ENCODE assay signal across 15 mouse cellular contexts in genomic region chr7:70431712-70432111, GRCm38 (mm10).
"Had no signal": no experiment of that assay in that cellular context is flagged by ENCODE, and none has a peak within 500 bp of the region (broad histone marks: within the 10 kb centered on the region; RNA-seq: fewer than 3 reads in every experiment).

No protein-coding gene starts in this region.

- H3K9ac ChIP-seq: midbrain, embryonic 13.5 days; midbrain, embryonic 15.5 days; neural tube, embryonic 12.5 days; stomach, embryonic 15.5 days had no signal

- H3K4me1 ChIP-seq: megakaryocyte, embryonic 14.5 days; midbrain, embryonic 13.5 days; midbrain, embryonic 15.5 days; neural tube, embryonic 12.5 days had no signal

- ATAC-seq: midbrain, embryonic 13.5 days; midbrain, embryonic 15.5 days had no signal

- H3K9me3 ChIP-seq: megakaryocyte, embryonic 14.5 days; midbrain, embryonic 13.5 days; midbrain, embryonic 15.5 days; neural tube, embryonic 12.5 days; stomach, embryonic 15.5 days had no signal

- DNase-seq: lung, adult 2 months; lung, postnatal 14 days; lung, postnatal 36 days; right cerebral cortex, postnatal 14 days; thymus, adult 2 months; thymus, postnatal 25 days; thymus, postnatal 4 days had no signal

- H3K27me3 ChIP-seq: megakaryocyte, embryonic 14.5 days; midbrain, embryonic 13.5 days; midbrain, embryonic 15.5 days; neural tube, embryonic 12.5 days; stomach, embryonic 15.5 days had no signal

- H3K36me3 ChIP-seq: midbrain, embryonic 13.5 days; midbrain, embryonic 15.5 days; neural tube, embryonic 12.5 days; stomach, embryonic 15.5 days had no signal

- H3K4me3 ChIP-seq: megakaryocyte, embryonic 14.5 days; midbrain, embryonic 13.5 days; midbrain, embryonic 15.5 days; neural tube, embryonic 12.5 days; stomach, embryonic 15.5 days had no signal

- H3K27ac ChIP-seq: macrophage; midbrain, embryonic 13.5 days; midbrain, embryonic 15.5 days; neural tube, embryonic 12.5 days; stomach, embryonic 15.5 days; stomach, postnatal 0 days had no signal

- H3K4me2 ChIP-seq: midbrain, embryonic 11.5 days; midbrain, embryonic 13.5 days; midbrain, embryonic 15.5 days; neural tube, embryonic 12.5 days; stomach, embryonic 15.5 days had no signal
